Mouse (Mus musculus): ENCODE data around the gene Cyp2d11. TPM values are rescaled to one million over a fixed set of nuclear protein-coding genes. Genes with fewer than 3 reads are reported as not detected.

Cyp2d11 gene
- total RNA-seq, 2 experiments from 2014 or later: not detected

GRCm38 (mm10) chr15:82353078-82353744, 40.6 kb downstream of the Cyp2d11 start:
- ATAC-seq (replicated peaks; ENCODE audit: poor library complexity): no peak

GRCm38 (mm10) chr15:82351480-82351879, 42.3 kb downstream of the Cyp2d11 start:
- ATAC-seq (replicated peaks; ENCODE audit: poor library complexity): peak; percentile 10; the same call in 1 of the 2 replicates

DNA sequence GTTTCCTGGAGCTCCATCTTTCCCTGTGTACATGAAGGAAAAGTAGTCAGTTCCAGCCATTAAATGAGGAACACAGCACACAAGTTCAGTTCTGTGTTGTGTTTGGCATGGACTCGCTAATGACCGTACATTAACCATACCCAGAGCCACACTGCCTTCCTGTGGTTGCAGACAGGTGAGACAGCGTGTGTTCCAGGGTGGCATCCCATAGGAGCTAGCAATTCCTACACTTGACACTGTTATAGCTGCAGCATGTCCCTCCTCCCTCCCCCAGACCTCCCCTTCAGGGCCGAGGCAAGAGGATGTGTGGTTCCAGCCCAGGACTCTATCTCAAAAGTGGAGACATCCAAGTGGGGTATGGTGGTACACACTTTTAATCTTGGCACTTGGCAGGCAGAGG, 43.5 kb downstream of the Cyp2d11 start:
- no peak for ATAC-seq (replicated peaks; ENCODE audit: poor library complexity)

- no peak for ATAC-seq (replicated peaks; ENCODE audit: poor library complexity)
Observed at GRCm38 (mm10) chr15:82348999-82349341, 44.9 kb downstream of the Cyp2d11 start.

DNA sequence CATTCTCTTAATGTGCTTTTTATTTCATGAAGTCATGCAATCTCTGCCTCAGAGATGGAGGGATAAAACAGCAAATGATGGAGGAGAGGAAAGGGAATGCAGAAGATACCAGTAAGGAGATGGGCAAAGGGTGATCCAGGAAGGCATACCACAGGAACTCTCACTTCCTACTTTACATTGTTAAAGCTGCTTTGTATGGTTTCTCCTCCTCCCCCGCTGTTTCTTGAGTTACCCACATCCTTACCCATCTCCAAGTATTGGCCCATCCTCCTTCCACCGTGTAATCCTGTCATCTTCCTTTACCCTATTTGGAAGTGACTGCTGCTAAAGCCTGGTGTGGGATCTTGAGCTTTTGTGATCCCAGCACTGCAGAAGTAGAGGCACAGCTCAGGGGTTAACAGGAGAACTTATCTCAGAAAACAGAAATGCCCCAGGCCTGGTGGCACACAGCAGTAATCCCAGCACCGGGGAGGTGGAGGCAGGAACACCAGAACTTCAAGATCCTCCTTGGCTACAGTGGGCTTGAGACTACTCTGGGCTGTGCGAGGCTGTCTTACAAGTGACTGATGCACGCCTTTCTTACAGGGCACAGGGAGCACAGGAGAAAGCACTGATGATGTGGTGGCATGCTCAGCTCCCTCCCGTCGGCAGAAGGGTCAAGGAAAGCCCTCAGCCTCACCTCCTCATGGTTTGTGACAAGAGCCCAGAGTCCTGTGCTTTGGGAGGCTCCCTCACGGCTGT, 45.4 kb downstream of the Cyp2d11 start:
- ATAC-seq (replicated peaks; ENCODE audit: poor library complexity): peak; percentile 22

- no peak for ATAC-seq (replicated peaks; ENCODE audit: poor library complexity)
Observed at GRCm38 (mm10) chr15:82347852-82348251, 46.0 kb downstream of the Cyp2d11 start.

DNA sequence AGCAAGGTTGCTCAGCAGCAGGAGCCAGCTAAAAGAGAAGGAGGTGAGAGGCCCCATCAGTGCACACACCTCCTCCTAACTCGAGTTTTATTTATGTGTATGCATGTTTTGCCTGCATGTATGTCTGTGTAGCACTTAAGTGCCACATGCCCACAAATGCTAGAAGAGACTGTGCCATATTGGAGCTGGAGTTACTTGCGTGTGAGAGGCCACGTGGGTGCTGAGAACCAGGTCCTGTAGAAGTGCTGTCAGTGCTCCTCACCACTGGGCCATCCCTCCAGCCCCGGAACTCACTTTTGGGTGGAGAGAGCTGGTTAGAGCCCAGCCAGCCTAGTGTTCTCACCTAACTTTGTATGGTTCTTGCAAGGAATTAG, 46.5 kb downstream of the Cyp2d11 start:
- no peak for ATAC-seq (replicated peaks; ENCODE audit: poor library complexity)

DNA sequence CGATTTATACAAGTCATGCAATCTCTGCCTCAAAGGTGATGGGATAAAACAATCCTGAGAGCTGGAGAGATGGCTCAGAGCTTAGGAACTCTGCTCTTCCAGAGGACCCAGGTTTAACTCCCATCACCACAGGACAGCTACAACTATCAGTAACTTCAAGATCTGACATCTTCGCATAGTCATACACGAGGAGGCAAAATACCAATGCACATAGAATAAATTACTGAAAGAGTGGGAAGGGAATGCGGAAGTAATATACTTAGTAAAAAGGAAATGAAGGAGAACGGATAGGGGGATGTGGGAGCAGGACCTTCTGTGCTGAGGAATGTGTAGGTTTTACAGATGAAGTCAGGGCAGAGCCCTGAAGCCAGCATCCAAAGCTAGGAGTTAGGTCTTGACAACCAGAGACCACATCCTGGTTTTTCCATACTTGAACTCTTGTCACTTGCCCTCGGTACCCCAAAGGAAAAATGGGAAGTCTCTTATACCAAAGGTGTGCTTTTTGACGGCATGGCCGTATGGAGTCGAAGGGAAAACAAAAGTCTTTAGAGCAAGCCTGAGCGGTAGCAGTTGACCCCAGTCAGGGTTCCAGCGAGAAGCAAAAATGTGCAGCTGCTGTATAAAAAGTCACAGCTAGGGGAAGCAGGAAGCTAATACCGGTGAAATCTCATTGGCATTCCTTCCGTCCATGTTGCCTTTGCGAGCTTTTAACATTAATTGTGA, 47.1 kb downstream of the Cyp2d11 start:
- no peak for ATAC-seq (replicated peaks; ENCODE audit: poor library complexity)

- peak; percentile 69 for ATAC-seq (replicated peaks; ENCODE audit: poor library complexity)
Observed at GRCm38 (mm10) chr15:82345820-82346470, 47.9 kb downstream of the Cyp2d11 start.

GRCm38 (mm10) chr15:82344971-82345370, 48.9 kb downstream of the Cyp2d11 start:
- ATAC-seq (replicated peaks; ENCODE audit: poor library complexity): no peak

- ATAC-seq (replicated peaks; ENCODE audit: poor library complexity): no peak
Observed at GRCm38 (mm10) chr15:82343368-82344287, 50.2 kb downstream of the Cyp2d11 start.

- no peak for ATAC-seq (replicated peaks; ENCODE audit: poor library complexity)
Observed at GRCm38 (mm10) chr15:82342543-82342935, 51.3 kb downstream of the Cyp2d11 start.

GRCm38 (mm10) chr15:82341675-82342542, 51.9 kb downstream of the Cyp2d11 start:
- peak; percentile 49 for ATAC-seq (replicated peaks; ENCODE audit: poor library complexity)

GRCm38 (mm10) chr15:82341036-82341501, 52.8 kb downstream of the Cyp2d11 start:
- ATAC-seq (replicated peaks; ENCODE audit: poor library complexity): 0 out of 2 replicates have a peak, but pooled peaks have one; percentile 2

GRCm38 (mm10) chr15:82340414-82341035, 53.3 kb downstream of the Cyp2d11 start:
- ATAC-seq (replicated peaks; ENCODE audit: poor library complexity): no peak

DNA sequence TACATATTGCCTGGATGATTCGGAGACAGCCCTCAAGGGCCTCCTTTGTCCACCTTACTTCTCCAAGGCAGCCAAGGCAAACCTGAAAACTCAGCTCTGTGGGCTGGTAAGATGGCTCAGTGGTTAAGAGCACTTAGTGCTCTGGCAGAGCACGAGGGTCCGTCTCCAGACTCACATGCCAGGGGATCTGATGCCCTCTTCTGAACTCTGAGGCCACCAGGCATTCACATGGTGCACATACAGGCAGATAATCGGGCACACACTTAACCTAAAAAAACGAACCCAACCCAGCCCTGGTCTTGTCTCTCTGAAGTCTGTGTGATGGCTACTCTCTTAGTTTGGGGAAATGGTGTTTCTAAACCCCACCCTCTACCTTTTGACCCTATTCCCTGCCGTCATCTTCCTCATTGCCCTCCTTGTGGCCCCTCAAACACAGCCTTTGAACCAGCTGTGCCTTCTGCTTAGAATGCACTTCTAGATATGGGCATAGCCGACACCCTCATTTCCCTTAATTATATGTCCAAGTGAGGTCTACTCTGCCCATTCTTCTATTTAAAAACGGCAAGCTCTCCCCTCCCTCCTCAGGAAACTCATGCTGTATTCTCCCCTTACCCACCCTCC, 54.1 kb downstream of the Cyp2d11 start:
- ATAC-seq (replicated peaks; ENCODE audit: poor library complexity): no peak
